Mouse (Mus musculus): ENCODE data around the gene Tsc2.
"Not testable (repeated sequence)": the region's sequence is repeated elsewhere in the genome, so short reads cannot be mapped to it uniquely, and the experiment has no call there.

The Tsc2 gene

DNA sequence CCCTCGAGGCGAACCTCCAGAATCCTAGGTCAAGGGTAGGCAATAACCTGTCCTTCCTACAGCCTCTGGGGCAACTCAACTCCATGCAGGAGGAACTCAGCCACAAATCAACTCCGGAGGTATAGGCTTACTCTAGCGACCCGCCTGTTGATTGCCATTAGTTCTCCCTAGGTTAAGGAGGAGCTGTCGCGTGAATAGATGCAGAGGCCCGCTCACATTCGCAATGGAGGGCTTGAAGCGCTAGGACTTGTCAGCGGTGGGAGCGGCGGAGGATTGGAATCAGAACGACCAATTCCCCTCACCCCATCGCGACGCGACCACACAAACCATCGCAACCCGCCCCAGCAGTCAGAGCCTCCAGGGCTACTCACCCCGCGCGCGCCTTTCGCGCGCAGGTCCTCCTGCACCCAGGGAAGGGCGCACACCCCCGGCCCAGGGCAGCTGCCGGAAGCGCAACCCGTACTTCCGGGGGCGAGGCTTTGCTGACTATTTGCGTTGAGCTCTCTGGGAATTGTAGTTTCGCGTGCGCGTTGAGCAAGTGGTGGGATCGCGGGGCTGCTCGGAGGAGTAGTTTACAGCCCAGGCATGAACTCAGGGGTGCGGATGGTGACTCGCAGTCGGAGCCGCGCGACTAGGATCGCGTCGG, at the start of gene Tsc2, which contains the start of gene Nthl1:
Tsc2 (minus strand) TSS at position 464 of the 646 bp plus-strand sequence.
Nthl1 (plus strand) TSS at position 514 of the 646 bp plus-strand sequence.
- peak; percentile 95 for DNase-seq

- no peak for DNase-seq
Observed at GRCm38 (mm10) chr17:24677500-24678080, 45.2 kb upstream of the Tsc2 start.

DNA sequence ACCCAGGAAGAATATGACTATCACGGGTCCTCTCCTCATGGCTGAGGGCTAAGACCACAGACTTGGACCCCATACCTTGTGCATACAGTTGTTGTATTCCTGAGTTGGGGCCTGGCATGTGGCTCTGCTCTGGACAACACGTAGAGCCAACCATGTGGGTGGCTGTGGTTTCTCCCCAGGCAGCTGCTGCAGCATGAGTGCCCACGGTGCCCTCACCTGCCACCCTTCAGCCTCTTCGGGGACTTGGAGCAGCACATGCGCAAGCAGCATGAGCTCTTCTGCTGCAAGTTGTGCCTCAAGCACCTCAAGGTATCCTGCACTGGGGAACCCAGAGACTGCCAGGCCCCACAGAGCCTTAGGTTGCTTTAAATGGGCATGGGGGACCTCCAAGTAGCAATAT, 44.4 kb upstream of the Tsc2 start:
- no peak for DNase-seq

GRCm38 (mm10) chr17:24676187-24676586, 43.8 kb upstream of the Tsc2 start:
- DNase-seq: peak; percentile 70

GRCm38 (mm10) chr17:24674277-24674676, 41.8 kb upstream of the Tsc2 start:
- no peak for DNase-seq

DNA sequence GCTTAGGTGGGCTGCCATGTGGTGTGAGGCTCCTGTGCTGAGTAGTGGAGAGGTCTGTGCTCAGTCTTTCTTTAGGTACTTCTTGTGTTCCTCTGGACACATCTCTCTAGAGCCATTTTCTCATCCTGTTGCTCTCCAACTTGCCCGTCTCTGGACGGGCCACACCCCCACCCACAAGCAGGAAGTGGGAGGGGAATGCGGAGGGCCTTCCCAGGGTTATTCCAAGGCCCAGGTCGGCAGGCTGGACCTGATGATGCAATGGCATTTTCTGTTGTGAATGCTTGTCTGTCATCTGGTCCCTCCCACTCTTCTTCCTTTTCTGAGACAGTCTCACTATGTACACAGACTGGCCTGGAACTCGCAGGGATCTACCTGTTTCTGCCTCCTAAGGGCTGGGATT, 39.7 kb upstream of the Tsc2 start:
- DNase-seq: no peak

- DNase-seq: no peak
Observed at GRCm38 (mm10) chr17:24671346-24671745, 38.9 kb upstream of the Tsc2 start.

DNA sequence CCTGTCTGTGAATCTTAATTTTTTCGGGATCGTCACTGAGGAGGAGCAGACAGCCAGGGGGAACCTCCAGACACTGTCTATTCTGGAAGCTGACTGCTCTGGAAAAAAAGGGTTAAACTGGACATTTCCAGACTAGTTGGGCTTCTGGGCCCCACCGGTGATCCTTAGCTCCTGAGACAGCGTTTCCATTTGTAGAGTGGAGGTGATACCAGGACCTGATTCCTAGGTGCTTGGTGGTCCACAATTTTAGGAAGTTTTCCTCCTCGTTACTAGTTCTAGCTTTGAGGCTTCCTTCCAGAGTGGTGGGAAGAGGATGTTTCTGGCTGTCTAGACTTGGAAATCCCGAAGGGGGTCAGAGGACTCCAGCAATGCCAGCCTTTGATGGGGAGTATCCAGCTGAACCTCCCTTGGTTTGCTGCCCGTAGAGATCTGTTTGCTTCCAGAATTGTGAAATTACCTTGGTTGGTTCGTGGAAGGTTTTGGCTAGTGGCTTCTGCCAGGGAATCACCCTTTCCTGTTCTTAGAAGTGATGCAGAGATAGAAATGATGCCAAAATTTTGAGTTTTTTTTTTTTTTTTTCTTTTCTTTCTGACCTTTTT, 37.9 kb upstream of the Tsc2 start:
- DNase-seq: no peak

DNA sequence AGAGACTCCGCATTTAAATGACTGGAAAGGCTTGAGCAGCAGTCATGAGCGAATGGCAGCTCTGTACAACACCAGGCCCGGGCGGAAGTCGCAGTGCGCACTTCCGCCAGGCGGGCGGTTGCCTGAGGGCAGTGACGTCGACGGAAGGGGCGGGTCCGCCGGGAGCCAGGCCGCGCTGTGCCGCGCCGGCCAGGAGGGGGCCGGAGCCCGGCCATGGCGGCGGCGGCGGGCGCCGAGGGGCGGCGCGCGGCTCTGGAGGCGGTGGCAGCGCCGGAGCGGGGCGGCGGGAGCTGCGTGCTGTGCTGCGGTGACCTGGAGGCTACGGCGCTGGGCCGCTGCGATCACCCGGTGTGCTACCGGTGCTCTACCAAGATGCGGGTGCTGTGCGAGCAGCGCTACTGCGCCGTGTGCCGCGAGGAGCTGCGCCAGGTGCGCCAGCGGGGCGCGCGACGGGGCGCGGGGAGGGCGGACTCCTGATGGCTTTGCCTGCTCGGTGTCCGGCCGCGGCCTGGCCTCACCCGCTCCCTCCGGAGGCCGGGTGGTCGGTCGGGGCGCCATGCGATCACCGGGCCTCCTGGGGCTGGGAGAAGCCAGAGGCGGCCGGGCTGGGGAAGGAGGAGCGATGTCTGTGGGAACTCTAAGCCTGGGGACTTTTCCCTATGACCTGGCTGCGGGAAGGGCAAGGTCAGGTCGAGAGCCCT, 37.3 kb upstream of the Tsc2 start, which contains the start of gene Zfp598:
Zfp598 (plus strand) TSS at position 143 of the 701 bp plus-strand sequence.
- DNase-seq: peak; percentile 97

GRCm38 (mm10) chr17:24669214-24669544, 36.7 kb upstream of the Tsc2 start:
- DNase-seq: not testable (repeated sequence)

DNA sequence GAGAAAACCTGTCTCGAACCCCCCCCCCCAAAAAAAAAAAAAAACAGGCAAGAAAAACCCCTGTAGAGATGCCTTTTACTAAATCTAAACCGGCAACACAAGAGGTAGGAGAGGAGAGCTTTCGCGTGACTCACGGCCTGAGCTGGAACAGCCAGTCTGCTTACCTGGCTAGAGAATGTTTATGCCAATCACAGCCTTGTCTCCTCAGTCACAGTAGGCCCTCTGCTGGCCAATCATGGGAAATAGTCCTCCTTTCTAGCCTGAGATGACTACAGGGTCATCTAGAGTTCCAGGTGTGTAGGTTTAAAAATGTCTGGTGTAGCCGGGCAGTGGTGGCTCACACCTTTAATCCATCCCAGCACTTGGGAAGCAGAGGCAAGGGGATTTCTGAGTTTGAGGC, 35.0 kb upstream of the Tsc2 start:
- peak; percentile 56 for DNase-seq

DNA sequence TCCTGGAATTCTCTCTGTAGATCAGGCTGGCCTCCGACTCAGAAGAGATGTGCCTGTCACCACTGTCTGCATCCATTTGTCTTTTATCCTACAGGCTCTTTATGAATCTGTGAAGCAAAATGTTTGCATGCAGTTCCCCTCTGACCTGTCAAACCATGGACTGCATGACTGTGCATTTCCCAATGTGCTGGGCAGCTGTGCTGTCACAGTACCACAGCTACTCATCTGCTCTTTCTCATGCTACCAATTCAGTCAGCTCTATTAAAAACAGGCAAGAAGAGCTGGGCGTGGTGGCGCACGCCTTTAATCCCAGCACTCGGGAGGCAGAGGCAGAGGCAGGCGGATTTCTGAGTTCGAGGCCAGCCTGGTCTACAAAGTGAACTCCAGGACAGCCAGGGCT, 34.6 kb upstream of the Tsc2 start:
- DNase-seq: not testable (repeated sequence)

DNA sequence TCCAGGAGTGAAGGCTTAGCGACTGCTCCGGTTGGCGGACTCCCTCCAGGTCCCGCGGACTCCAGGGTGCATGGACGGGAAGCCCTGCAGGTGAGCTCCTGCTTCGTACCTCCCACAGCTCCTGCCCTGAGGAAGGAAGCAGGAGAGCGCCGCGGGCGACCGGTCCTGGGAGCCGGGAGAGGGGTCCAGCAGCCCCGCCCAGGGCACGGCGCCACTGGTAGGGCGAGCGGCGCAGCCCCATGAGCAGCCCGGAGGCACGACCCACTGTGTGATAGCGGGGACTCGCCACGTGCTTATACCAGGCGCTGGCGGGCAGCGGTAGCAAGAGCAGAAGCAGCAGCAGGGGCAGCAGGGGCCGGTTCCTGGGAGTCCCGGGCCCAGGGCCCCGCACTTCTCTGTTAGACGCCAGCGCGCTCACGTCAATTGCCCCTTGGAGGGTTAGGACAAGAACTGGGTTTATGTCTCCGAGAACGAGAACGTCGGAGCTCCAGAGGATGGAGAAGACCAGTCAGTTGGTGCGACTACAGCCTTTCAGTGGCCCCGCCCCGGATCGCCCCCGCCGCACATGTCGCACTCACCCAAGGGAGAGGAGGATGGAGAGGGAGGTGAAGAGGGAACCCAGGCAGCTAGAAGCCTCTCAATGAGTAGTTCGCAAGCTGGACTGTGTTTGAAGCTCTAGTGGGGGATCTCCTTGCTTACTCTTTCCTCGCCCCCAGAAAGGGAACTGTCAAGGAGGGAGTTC, 25.8 kb upstream of the Tsc2 start, which contains the start of gene Npw:
Npw (minus strand) TSS at position 441 of the 742 bp plus-strand sequence.
- DNase-seq: peak; percentile 57

DNA sequence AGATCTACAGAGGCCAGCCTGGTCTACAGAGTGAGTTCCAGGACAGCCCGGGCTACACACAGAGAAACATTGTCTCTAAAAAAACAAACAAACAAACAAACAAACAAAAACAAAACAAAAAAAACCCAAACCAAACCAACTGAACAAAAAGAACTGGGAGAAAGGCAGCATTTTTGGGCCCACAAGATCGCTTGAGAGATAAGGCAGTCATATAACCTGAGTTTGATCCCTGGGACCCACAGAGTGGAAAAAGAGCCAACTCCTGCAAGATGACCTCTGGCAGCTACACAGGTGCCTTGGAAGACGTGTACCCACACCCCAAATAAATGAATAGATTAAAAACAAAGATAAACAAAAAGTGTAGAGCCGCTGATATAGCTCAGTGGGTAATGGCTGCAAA, 22.5 kb upstream of the Tsc2 start:
- no peak for DNase-seq

DNA sequence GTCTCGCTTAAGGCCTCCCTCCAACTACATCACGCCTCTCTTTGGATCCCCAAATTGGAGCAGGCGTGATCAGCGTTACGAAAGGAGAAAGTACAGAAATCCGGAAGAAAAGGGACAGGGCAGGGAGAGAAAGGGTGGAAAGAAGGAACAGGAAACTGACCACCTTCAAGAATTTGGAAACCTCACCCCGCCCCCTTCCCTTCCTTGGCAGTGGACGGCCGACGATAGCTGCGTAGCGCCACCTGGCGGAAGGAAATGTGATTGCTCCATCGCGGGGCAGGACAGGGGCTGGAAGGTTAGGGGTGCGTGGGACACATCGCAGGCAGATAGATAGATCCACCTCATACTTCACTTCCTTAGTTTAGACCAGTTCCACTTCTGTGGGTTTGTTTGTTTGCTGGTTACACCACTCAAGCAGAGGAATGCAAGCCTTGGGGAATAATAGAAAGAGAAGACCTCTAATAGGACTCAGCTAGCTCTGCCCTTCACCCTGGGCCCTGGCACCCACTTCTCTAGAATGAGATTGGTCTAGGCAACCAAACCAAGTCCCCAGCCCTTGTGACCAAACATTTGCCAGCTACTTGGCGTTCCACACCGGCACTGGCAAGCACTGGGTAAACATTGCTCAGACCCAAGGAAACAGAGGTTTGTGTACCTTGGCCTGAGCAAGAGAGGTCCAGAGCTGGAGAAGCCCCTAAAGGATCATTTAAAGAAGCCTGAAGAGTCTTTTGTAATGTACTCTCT, 21.7 kb upstream of the Tsc2 start:
- peak; percentile 92 for DNase-seq

GRCm38 (mm10) chr17:24651835-24652234, 19.4 kb upstream of the Tsc2 start:
- DNase-seq: no peak

DNA sequence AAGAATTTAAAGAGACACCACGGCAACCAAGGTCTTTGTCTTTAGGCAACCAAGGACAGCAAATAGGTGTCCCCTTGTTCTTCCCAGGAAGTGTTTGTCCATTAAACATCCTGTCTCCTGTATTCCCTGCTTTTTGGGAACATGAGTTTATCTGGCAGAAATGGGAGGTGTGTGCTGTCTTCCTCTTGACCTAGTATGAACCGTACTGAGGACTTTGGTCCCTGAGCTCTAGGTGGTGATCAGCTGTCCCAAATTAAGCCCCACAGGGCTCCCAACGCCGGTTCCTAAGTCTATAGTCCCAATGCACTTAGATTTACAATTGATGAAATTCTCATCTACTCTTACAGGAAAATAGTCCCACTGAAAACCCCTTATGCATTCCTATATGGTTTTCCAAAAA, 18.3 kb upstream of the Tsc2 start:
- DNase-seq: no peak

GRCm38 (mm10) chr17:24650070-24650616, 17.7 kb upstream of the Tsc2 start, which contains the start of gene Slc9a3r2:
Gene Slc9a3r2 (minus strand): TSS chr17:24650327.
- DNase-seq: peak; percentile 83

GRCm38 (mm10) chr17:24649581-24650069, 17.2 kb upstream of the Tsc2 start:
- peak; percentile 62 for DNase-seq

- DNase-seq: no peak
Observed at GRCm38 (mm10) chr17:24648731-24649377, 16.4 kb upstream of the Tsc2 start.

DNA sequence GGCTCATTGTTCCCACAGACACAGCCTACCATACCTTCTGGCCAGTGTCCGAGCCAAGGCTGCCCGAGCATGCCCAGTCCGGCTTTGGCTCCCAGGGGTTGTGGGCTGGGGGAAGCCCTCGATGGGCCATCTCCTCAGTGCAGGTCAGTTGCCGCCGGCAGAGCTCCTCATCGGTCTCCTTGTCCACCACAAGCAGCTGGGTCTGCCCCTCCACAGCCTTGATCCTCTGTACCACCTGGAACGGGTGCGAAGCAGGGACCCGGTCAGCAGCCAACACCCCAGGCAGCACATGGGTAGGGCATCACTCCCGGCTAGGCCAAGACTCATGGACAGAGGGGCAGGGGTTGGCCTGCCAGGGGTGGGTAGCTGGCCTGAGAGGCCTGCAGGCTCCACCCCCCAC, 15.1 kb upstream of the Tsc2 start:
- no peak for DNase-seq
